Mouse (Mus musculus): Measurements from ENCODE around the gene Uhrf2.

DNA sequence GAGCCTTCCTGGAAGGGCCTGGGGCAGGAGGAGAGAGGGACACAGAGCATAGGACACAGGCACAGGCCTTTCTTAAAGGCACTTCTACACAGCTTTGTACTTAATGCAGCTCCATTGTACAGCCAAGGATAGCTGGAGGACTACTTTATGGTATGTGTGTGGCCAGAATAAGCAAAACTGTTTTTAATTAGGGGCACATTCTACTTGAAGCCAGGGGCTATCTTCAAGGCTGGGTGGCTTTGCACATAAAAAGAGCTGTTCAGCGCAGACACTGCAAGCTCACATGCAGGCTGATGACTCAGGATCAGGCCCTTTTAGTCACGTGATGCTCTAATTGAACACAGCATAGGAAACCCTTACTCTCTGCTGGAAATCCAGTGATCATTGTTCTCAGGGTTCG is 65.9 kb downstream of the Uhrf2 start:
- TF ChIP-seq CTCF (conservative IDR thresholded peaks at IDR 0.05 in 1 of 2, IDR thresholded peaks at IDR 0.05 in 1 of 2; ENCODE audit: low read depth in 2 of 2, low read length in 2 of 2) (no peak), SIN3A (IDR thresholded peaks at IDR 0.05; ENCODE audit: low read length) (no peak), KAT2A (IDR thresholded peaks at IDR 0.05; ENCODE audit: insufficient replicate concordance, low read length) (no peak), EP300 (IDR thresholded peaks at IDR 0.05; ENCODE audit: low read length) (no peak), MAX (IDR thresholded peaks at IDR 0.05; ENCODE audit: low read length) (no peak), POLR2AphosphoS2 (IDR thresholded peaks at IDR 0.05; ENCODE audit: low read depth, low read length) (no peak), USF1 (IDR thresholded peaks at IDR 0.05; ENCODE audit: low read depth, low read length) (no peak), ZC3H11A (IDR thresholded peaks at IDR 0.05; ENCODE audit: low read depth, low read length) (no peak)
